In genomic region chr2:66165025-66165424, GRCm38 (mm10) we compare ENCODE assay signal across 24 mouse cellular contexts. TPM values are rescaled to one million over a fixed set of nuclear protein-coding genes. Genes with fewer than 3 reads are reported as not detected.
"Had no signal": no experiment of that assay in that cellular context is flagged by ENCODE, and none has a peak within 500 bp of the region (broad histone marks: within the 10 kb centered on the region; RNA-seq: fewer than 3 reads in every experiment).

No protein-coding gene starts in this region.

- H3K4me1 ChIP-seq: heart, embryonic 10.5 days; heart, embryonic 12.5 days; hindbrain, embryonic 10.5 days; hindbrain, embryonic 13.5 days; hindbrain, embryonic 15.5 days; limb, embryonic 10.5 days; limb, embryonic 12.5 days; liver, embryonic 15.5 days had no signal

- H3K9ac ChIP-seq: heart, embryonic 12.5 days; hindbrain, embryonic 13.5 days; hindbrain, embryonic 15.5 days; limb, embryonic 12.5 days; liver, embryonic 15.5 days had no signal

- H3K36me3 ChIP-seq: heart, embryonic 10.5 days; heart, embryonic 12.5 days; hindbrain, embryonic 10.5 days; hindbrain, embryonic 13.5 days; hindbrain, embryonic 15.5 days; limb, embryonic 10.5 days; limb, embryonic 12.5 days; liver, embryonic 15.5 days had no signal

- ATAC-seq: hindbrain, postnatal 0 days; intestine, embryonic 16.5 days had no signal

- H3K9me3 ChIP-seq: heart, embryonic 10.5 days; heart, embryonic 12.5 days; hindbrain, embryonic 10.5 days; hindbrain, embryonic 13.5 days; hindbrain, embryonic 15.5 days; limb, embryonic 10.5 days; limb, embryonic 12.5 days; liver, embryonic 15.5 days had no signal

- H3K4me2 ChIP-seq: heart, embryonic 12.5 days; hindbrain, embryonic 13.5 days; hindbrain, embryonic 15.5 days; limb, embryonic 12.5 days; liver, embryonic 15.5 days had no signal

- H3K27ac ChIP-seq: gastrocnemius, adult 2 months; heart, adult 2 months; heart, embryonic 10.5 days; hindbrain, embryonic 10.5 days; hindbrain, embryonic 13.5 days; hindbrain, embryonic 15.5 days; hindbrain, postnatal 0 days; layer of hippocampus, adult 2 months; left cerebral cortex, adult 2 months; limb, embryonic 10.5 days; limb, embryonic 12.5 days; liver, embryonic 15.5 days had no signal

- H3K27me3 ChIP-seq: heart, embryonic 12.5 days; hindbrain, embryonic 13.5 days; hindbrain, embryonic 15.5 days; limb, embryonic 12.5 days; liver, embryonic 15.5 days had no signal

- DNase-seq: gastrocnemius, adult 2 months; gastrocnemius, postnatal 10 days; gastrocnemius, postnatal 25 days; heart, adult 2 months; heart, postnatal 10 days; heart, postnatal 4 days; kidney, adult 11 months; kidney, adult 2 months; kidney, postnatal 10 days; kidney, postnatal 25 days; kidney, postnatal 4 days had no signal

- H3K4me3 ChIP-seq: gastrocnemius, adult 2 months; heart, adult 2 months; heart, embryonic 10.5 days; heart, embryonic 12.5 days; hindbrain, embryonic 10.5 days; hindbrain, embryonic 13.5 days; hindbrain, embryonic 15.5 days; layer of hippocampus, adult 2 months; left cerebral cortex, adult 2 months; limb, embryonic 10.5 days; limb, embryonic 12.5 days; liver, embryonic 15.5 days had no signal

RNA-seq across cellular contexts. Expression of gene Galnt3, which starts 40.2 kb away (rescaled TPM):
- total RNA-seq: gastrocnemius, postnatal 25 days; heart, postnatal 10 days; heart, postnatal 25 days; heart, postnatal 4 days had no signal
